Mouse (Mus musculus) kidney, embryonic 16.5 days (tissue): Measurements from ENCODE around the gene Psph. TPM values are rescaled to one million over a fixed set of nuclear protein-coding genes. Genes with fewer than 3 reads are reported as not detected.
A peak's percentile ranks its signal among the peaks of the same experiment; 100 is the strongest.
"Not testable (repeated sequence)": the region's sequence is repeated elsewhere in the genome, so short reads cannot be mapped to it uniquely, and the experiment has no call there.

Source experiments
- ATAC-seq: fragments of 200-750 bp; cut with Nextera tagmentation; 2 replicates; pipeline ENCODE4 v1.8.0; 2017; ENCODE audit warnings: moderate TSS enrichment; ENCODE audit not compliant: low FRiP score, low TSS enrichment
- H3K27ac ChIP-seq: fragments of 300-500 bp; sonication (generic); 2 replicates; pipeline ENCODE4 v1.5.1; 2014; ENCODE audit warnings: low read length
- H3K27me3 ChIP-seq: fragments of 300-500 bp; sonication (generic); 2 replicates; pipeline ENCODE4 v1.6.1; 2014; ENCODE audit warnings: low read length, control low read depth, mixed read lengths; ENCODE audit not compliant: insufficient read depth
- H3K36me3 ChIP-seq: fragments of 300-500 bp; sonication (generic); 2 replicates; pipeline ENCODE4 v1.6.1; 2014; ENCODE audit warnings: low read length, control low read depth, mixed read lengths; ENCODE audit not compliant: insufficient read depth
- H3K4me1 ChIP-seq: fragments of 300-500 bp; sonication (generic); 2 replicates; pipeline ENCODE4 v1.6.1; 2014; ENCODE audit warnings: low read length, control low read depth, mixed read lengths; ENCODE audit not compliant: insufficient read depth
- H3K4me2 ChIP-seq: fragments of 300-500 bp; sonication (generic); replicated peaks from 2 replicates; pipeline ENCODE4 v1.6.1; 2014; ENCODE audit warnings: low read depth, low read length
- H3K4me3 ChIP-seq: fragments of 300-500 bp; sonication (generic); 2 replicates; pipeline ENCODE4 v1.5.1; 2014; ENCODE audit warnings: mild to moderate bottlenecking, low read length
- H3K9ac ChIP-seq: fragments of 300-500 bp; sonication (generic); replicated peaks from 2 replicates; pipeline ENCODE4 v1.6.1; 2014; ENCODE audit warnings: low read length
- H3K9me3 ChIP-seq: fragments of 300-500 bp; sonication (generic); 2 replicates; pipeline ENCODE4 v1.6.1; 2016; ENCODE audit warnings: low read length, control low read depth
- WGBS: fragments of 180-500 bp; shearing (Covaris S2); extraction: QIAGEN DNeasy Blood & Tissue Kit; methylation state at CpG from one replicate; pipeline ENCODE4 v1.1.7; 2014; 5-methylcytosine and 5-hydroxymethylcytosine counted together
- polyA plus RNA-seq: library from polyadenylated mRNA; unstranded; fragments of >200 nt; fragmentation: Nextera tagmentation; extraction: Ambion mirVana; gene quantifications from 2 replicates; pipeline ENCODE4 v1.2.1, GENCODE M21; 2015

Gene Psph
- polyA plus RNA-seq, 1 experiment from 2014 or later = 60.9 TPM

DNA sequence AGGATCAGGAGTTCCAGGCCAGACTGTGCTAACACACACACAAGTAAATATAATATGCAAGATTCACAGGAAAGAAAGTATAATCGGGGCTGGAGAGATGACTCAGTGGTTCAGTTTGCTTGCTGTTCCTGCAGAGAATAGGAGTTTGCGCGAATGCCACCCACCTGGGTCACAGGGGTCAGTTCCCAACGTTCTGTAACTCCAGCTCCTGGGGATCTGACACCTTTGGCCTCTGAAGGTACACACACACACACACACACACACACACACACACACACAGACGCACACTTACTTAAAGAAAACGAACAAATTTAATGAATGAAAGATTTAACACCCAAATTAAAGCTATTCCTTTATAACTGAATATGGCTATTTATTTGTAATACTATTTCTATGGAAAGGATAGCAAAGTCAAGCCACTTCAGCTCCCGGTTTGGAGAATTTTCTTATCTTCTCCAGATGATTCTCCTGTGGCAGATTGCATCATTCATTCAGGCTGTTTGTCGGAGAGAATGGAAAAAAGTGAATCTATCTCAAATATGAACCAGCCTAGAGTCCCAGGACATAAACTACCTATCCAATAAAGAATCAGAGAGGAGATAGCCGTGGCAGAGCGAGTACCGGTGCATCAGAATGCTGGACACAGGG lies 8.8 kb downstream of the Psph start:
- no peak for ATAC-seq
- Histone ChIP-seq H3K4me2 (peak overlapping the region; percentile 94), H3K36me3 (peaks cover 2% of the 10 kb centered on the region; the same call in 1 of the 2 replicates), H3K4me1 (peaks cover 15% of the 10 kb centered on the region), H3K27me3 (no peaks in the 10 kb centered on the region), H3K4me3 (peak overlapping the region; percentile 70), H3K27ac (0 out of 2 replicates have a peak overlapping the region, but pooled peaks have one; percentile 43), H3K9ac (peak overlapping the region; percentile 78), H3K9me3 (no peaks in the 10 kb centered on the region)
- 36% methylated on average over 11 of the region's 11 CpGs for WGBS

GRCm38 (mm10) chr5:129774661-129775060 lies 12.6 kb downstream of the Psph start:
- H3K27ac ChIP-seq = no peak overlapping the region
- H3K27me3 ChIP-seq = no peaks in the 10 kb centered on the region
- H3K4me2 ChIP-seq = no peak overlapping the region
- no peak overlapping the region for H3K9ac ChIP-seq
- H3K4me1 ChIP-seq = peaks cover 11% of the 10 kb centered on the region
- no peak for ATAC-seq
- WGBS = 90% methylated on average over 3 of the region's 3 CpGs
- no peaks in the 10 kb centered on the region for H3K9me3 ChIP-seq
- H3K36me3 ChIP-seq = peaks cover 2% of the 10 kb centered on the region; the same call in 1 of the 2 replicates
- H3K4me3 ChIP-seq = no peak overlapping the region

- H3K4me1 ChIP-seq, H3K27me3 ChIP-seq, H3K9me3 ChIP-seq, ATAC-seq, H3K9ac ChIP-seq, H3K27ac ChIP-seq, H3K4me2 ChIP-seq, H3K4me3 ChIP-seq, H3K36me3 ChIP-seq: not testable (repeated sequence)
- WGBS = 73% methylated on average over 4 of the region's 4 CpGs
These were observed 13.9 kb downstream of the Psph start for GRCm38 (mm10) chr5:129773330-129773729.

DNA sequence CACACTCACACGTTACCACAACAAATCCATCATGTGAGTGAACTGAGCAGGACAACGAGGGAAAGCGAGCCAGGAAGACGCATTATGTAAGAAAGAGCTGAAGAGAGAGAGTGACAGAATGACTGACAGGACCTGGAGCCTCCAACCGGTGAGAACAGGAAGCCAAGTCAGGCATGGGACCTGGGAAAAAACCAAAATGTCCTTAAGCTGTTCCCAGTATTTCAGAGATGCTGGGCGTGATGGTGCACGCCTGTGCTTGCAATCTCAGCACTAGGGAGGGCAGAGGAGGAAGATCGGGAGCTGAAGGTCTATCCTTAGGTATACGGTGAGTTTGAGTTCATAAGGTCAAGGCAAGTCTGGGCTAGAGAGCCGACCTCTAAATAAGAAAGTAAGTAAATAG lies 14.8 kb downstream of the Psph start:
- no peaks in the 10 kb centered on the region for H3K27me3 ChIP-seq
- WGBS = 87% methylated on average over 10 of the region's 10 CpGs
- no peaks in the 10 kb centered on the region for H3K9me3 ChIP-seq
- H3K9ac ChIP-seq = no peak overlapping the region
- no peak overlapping the region for H3K27ac ChIP-seq
- no peak overlapping the region for H3K4me3 ChIP-seq
- H3K4me2 ChIP-seq = no peak overlapping the region
- H3K4me1 ChIP-seq = no peaks in the 10 kb centered on the region
- no peak for ATAC-seq
- H3K36me3 ChIP-seq = peaks cover 4% of the 10 kb centered on the region

DNA sequence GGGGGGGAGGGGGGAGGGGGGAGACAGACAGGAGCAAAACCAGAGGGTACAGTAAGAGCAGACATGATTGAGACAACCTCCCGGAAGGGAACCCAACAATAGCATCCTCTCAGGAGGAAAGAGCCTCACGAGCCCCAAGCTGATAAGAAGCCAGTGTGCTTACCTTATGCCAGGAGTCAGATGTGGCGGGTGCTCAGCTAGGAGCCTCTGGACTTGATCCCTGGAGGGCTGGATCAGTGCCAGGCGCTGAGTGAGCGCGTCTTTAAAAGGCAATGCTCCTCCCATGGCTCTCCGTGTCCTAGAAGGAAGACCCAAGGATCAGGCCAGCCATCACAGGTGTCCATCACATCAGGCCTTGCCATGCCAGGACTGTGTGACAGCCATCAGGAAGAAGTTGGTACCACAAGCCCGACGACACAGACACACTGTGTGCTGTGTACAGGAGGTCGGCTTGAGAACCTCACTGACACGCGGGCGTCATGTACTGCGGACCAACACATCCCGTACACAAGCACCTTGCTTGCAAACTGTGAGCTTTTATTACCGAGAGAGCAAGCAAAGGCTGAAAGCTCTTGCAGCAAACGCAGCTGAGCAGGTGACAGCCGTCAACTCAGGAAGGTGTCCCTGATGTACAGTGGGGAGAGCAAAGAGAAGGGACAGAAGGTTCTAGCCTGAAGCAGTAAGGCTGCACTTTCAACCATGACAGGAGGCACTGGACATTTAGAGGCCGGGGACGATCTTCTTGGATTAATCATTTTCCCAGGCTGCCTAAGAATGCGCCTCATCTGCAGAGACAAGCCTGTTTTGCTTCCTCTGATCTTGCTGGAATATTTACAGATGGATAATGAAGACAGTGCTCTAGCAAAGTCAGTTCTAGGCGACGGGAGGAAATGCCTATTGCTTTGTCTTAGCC lies 16.6 kb downstream of the Psph start:
- ATAC-seq = peak; percentile 59; the same call in 1 of the 2 replicates
- WGBS = 82% methylated on average over 23 of the region's 23 CpGs

DNA sequence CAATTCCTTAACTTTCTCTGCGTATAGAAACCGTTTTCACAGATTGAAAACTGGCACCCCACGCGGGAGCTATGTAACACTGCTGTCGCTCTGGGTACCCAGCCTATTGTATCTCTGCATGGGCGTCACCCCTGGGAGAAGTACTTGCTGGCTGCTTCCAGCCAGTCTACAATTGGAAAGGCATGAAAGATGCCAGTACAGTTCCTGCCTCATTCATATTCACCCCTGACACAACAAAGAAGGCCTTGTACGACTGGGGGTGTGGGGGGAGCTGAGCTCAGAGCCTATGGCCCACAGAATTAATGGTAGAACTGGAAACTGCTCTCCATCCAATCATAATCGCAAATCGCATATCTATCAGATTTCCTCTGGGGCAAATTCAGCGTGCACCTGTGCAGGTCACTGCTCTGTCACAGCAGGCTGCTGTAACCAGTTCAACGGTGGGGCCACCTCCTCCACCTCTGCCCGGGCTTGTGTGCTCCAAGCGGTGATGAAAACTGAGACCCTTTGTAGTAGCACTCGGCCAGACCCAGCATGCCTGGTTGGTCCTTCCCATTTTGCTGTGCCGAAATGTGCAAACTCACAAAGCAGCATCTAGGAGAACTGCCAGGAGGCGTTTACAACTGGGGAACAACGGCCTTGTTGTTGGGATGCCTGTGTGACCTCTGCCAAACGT lies 25.2 kb downstream of the Psph start:
- H3K4me3 ChIP-seq = no peak overlapping the region
- no peaks in the 10 kb centered on the region for H3K9me3 ChIP-seq
- no peaks in the 10 kb centered on the region for H3K27me3 ChIP-seq
- ATAC-seq = peak; percentile 94
- H3K9ac ChIP-seq = no peak overlapping the region
- peaks cover 20% of the 10 kb centered on the region; the same call in 1 of the 2 replicates for H3K4me1 ChIP-seq
- 58% methylated on average over 18 of the region's 18 CpGs for WGBS
- no peak overlapping the region for H3K4me2 ChIP-seq
- H3K27ac ChIP-seq = peak overlapping the region; percentile 89
- H3K36me3 ChIP-seq = peaks cover 19% of the 10 kb centered on the region

More for the DNA sequence above, 16.6 kb downstream of the Psph start:
- Histone ChIP-seq H3K4me2 (no peak overlapping the region), H3K4me3 (no peak overlapping the region), H3K36me3 (peaks cover 6% of the 10 kb centered on the region; the same call in 1 of the 2 replicates), H3K27ac (peak overlapping the region; percentile 27; the same call in 1 of the 2 replicates), H3K9me3 (no peaks in the 10 kb centered on the region), H3K27me3 (no peaks in the 10 kb centered on the region), H3K4me1 (no peaks in the 10 kb centered on the region), H3K9ac (no peak overlapping the region)

GRCm38 (mm10) chr5:129759929-129760480 lies 27.2 kb downstream of the Psph start:
- no peaks in the 10 kb centered on the region for H3K9me3 ChIP-seq
- no peaks in the 10 kb centered on the region for H3K27me3 ChIP-seq
- no peak overlapping the region for H3K4me2 ChIP-seq
- peak overlapping the region; percentile 89 for H3K27ac ChIP-seq
- peaks cover 20% of the 10 kb centered on the region; the same call in 1 of the 2 replicates for H3K4me1 ChIP-seq
- H3K4me3 ChIP-seq = no peak overlapping the region
- 62% methylated on average over 13 of the region's 13 CpGs for WGBS
- no peak overlapping the region for H3K9ac ChIP-seq
- H3K36me3 ChIP-seq = peaks cover 25% of the 10 kb centered on the region
- ATAC-seq = peak; percentile 46; the same call in 1 of the 2 replicates

DNA sequence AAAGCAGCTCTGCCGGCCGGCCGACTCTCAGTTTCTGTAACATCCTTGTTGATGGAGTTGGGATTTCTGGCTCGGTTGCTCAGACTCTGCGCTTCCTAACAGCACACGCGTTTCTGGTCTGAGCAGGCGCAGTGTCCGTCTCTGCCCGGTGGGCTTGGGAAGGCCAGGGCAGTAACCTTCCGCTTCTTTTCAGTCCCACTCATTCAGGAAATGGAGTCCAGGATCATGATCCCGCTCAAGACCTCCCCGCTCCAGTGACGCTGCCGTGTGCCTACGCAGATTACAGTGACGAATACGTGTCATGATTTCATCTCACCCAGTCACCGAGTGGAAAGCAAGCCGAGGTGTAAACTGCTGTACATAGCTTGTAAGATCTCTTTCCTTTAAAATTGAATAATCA lies 30.4 kb downstream of the Psph start:
- peaks cover 38% of the 10 kb centered on the region for H3K36me3 ChIP-seq
- H3K27me3 ChIP-seq = no peaks in the 10 kb centered on the region
- no peak overlapping the region for H3K4me3 ChIP-seq
- WGBS = 92% methylated on average over 20 of the region's 20 CpGs
- ATAC-seq = no peak
- peaks cover 20% of the 10 kb centered on the region; the same call in 1 of the 2 replicates for H3K4me1 ChIP-seq
- no peak overlapping the region for H3K9ac ChIP-seq
- H3K27ac ChIP-seq = no peak overlapping the region
- H3K4me2 ChIP-seq = no peak overlapping the region
- H3K9me3 ChIP-seq = no peaks in the 10 kb centered on the region

- no peak for ATAC-seq
- H3K4me1 ChIP-seq = no peaks in the 10 kb centered on the region
- H3K9ac ChIP-seq = no peak overlapping the region
- no peaks in the 10 kb centered on the region for H3K27me3 ChIP-seq
- no peaks in the 10 kb centered on the region for H3K9me3 ChIP-seq
- H3K4me2 ChIP-seq = no peak overlapping the region
- 78% methylated on average over 6 of the region's 6 CpGs for WGBS
- no peak overlapping the region for H3K4me3 ChIP-seq
- H3K27ac ChIP-seq = no peak overlapping the region
- peaks cover 53% of the 10 kb centered on the region for H3K36me3 ChIP-seq
These were observed 43.2 kb downstream of the Psph start for GRCm38 (mm10) chr5:129744050-129744449.
